Mouse (Mus musculus): ENCODE measurements at regions not wholly inside any gene's neighbourhood (a gene's known extent, or its start where the extent isn't known, plus 50 kb on each side); places are given as distances from the start of the nearest gene placed in this dataset.

DNA sequence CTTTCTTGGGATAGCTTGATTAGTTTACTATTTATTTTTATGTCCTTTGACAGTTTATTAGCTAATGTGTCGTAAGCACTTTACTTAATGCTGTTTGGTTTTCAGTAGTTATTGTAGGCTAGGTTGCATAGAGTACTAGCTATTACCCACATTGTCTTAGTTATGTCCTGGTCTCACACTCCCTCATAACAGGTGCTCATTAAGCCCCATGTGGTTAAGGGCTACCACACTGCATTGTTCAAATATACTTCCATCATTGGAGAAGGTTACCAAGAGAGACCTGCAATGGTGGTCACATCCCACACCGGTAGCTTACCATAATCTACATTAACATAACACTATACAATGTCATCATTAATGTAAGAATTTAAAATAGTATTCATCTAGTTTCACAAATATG lies 153.3 kb downstream of the Lyplal1 start:
- TF ChIP-seq GATA1 (IDR thresholded peaks at IDR 0.05; ENCODE audit: borderline replicate concordance, low read length) (no peak), FLI1 (IDR thresholded peaks at IDR 0.05; ENCODE audit: low read length) (no peak)

All from megakaryocyte, embryonic 14.5 days (primary cell).